Mouse (Mus musculus) megakaryocyte, embryonic 14.5 days (primary cell): Measurements from ENCODE around the gene Atp1b1. TPM values are rescaled to one million over a fixed set of nuclear protein-coding genes. Genes with fewer than 3 reads are reported as not detected.

Experiments
- H3K27me3 ChIP-seq: replicated peaks from 2 replicates; pipeline ENCODE3; 2012; ENCODE audit warnings: inconsistent platforms
- H3K36me3 ChIP-seq: replicated peaks from 2 replicates; pipeline ENCODE3; 2012; ENCODE audit warnings: low read length, inconsistent platforms, mixed read lengths
- H3K4me1 ChIP-seq: 2 replicates; pipeline ENCODE4 v1.6.1; 2012; ENCODE audit warnings: inconsistent platforms
- H3K4me3 ChIP-seq: replicated peaks from 2 replicates; pipeline ENCODE3; 2012; ENCODE audit warnings: moderate library complexity, mild to moderate bottlenecking, inconsistent platforms
- H3K9me3 ChIP-seq: 2 replicates; pipeline ENCODE4 v1.6.1; 2012; ENCODE audit warnings: inconsistent platforms
- FLI1 ChIP-seq: IDR thresholded peaks from 2 replicates; pipeline ENCODE4 v1.6.1; 2012; ENCODE audit warnings: low read length, inconsistent platforms, mixed read lengths
- GATA1 ChIP-seq: IDR thresholded peaks from 3 replicates; pipeline ENCODE4 v1.6.1; 2012; ENCODE audit warnings: mixed read lengths, low read length, inconsistent platforms, borderline replicate concordance
- polyA plus RNA-seq: library from polyadenylated mRNA; stranded (reverse); fragments of >175 nt; gene quantifications from 2 replicates; pipeline ENCODE4 v1.2.3, GENCODE M21; 2012; ENCODE audit warnings: low replicate concordance; ENCODE audit not compliant: insufficient read depth

The Atp1b1 gene
- polyA plus RNA-seq, 1 experiment = 1.8 TPM

- TF ChIP-seq GATA1 (no peak), FLI1 (no peak)
- H3K36me3 ChIP-seq = no peaks in the 10 kb centered on the region
- H3K4me1 ChIP-seq = no peaks in the 10 kb centered on the region
- H3K27me3 ChIP-seq = peaks cover 2% of the 10 kb centered on the region
- H3K9me3 ChIP-seq = no peaks in the 10 kb centered on the region
- no peak overlapping the region for H3K4me3 ChIP-seq
Measured at GRCm38 (mm10) chr1:164483728-164484127, 25.6 kb upstream of the Atp1b1 start.

GRCm38 (mm10) chr1:164482833-164483232 is 24.7 kb upstream of the Atp1b1 start:
- H3K9me3 ChIP-seq = no peaks in the 10 kb centered on the region
- no peak for TF ChIP-seq GATA1
- TF ChIP-seq FLI1 = no peak
- no peak overlapping the region for H3K4me3 ChIP-seq
- no peaks in the 10 kb centered on the region for H3K4me1 ChIP-seq
- no peaks in the 10 kb centered on the region for H3K36me3 ChIP-seq
- peaks cover 2% of the 10 kb centered on the region for H3K27me3 ChIP-seq

- Histone ChIP-seq H3K4me3 (no peak overlapping the region), H3K36me3 (no peaks in the 10 kb centered on the region), H3K27me3 (peaks cover 2% of the 10 kb centered on the region), H3K9me3 (no peaks in the 10 kb centered on the region), H3K4me1 (no peaks in the 10 kb centered on the region)
- TF ChIP-seq FLI1 = no peak
- no peak for TF ChIP-seq GATA1
Measured at GRCm38 (mm10) chr1:164481645-164482354, 23.6 kb upstream of the Atp1b1 start.

- no peaks in the 10 kb centered on the region for H3K4me1 ChIP-seq
- no peaks in the 10 kb centered on the region for H3K36me3 ChIP-seq
- no peak overlapping the region for H3K4me3 ChIP-seq
- no peak for TF ChIP-seq FLI1
- TF ChIP-seq GATA1 = no peak
- no peaks in the 10 kb centered on the region for H3K9me3 ChIP-seq
- H3K27me3 ChIP-seq = peaks cover 2% of the 10 kb centered on the region
Measured at GRCm38 (mm10) chr1:164480755-164481644, 22.8 kb upstream of the Atp1b1 start.

GRCm38 (mm10) chr1:164475895-164476294 is 17.7 kb upstream of the Atp1b1 start:
- Histone ChIP-seq H3K4me3 (no peak overlapping the region), H3K9me3 (no peaks in the 10 kb centered on the region), H3K27me3 (peaks cover 6% of the 10 kb centered on the region), H3K4me1 (no peaks in the 10 kb centered on the region), H3K36me3 (no peaks in the 10 kb centered on the region)
- TF ChIP-seq GATA1 (no peak), FLI1 (no peak)

- no peaks in the 10 kb centered on the region for H3K9me3 ChIP-seq
- peaks cover 8% of the 10 kb centered on the region for H3K27me3 ChIP-seq
- TF ChIP-seq FLI1 (no peak), GATA1 (no peak)
- no peaks in the 10 kb centered on the region for H3K36me3 ChIP-seq
- H3K4me1 ChIP-seq = no peaks in the 10 kb centered on the region
- no peak overlapping the region for H3K4me3 ChIP-seq
Measured at GRCm38 (mm10) chr1:164474778-164475511, 16.8 kb upstream of the Atp1b1 start.

- no peaks in the 10 kb centered on the region for H3K4me1 ChIP-seq
- H3K4me3 ChIP-seq = no peak overlapping the region
- H3K27me3 ChIP-seq = peaks cover 9% of the 10 kb centered on the region
- no peaks in the 10 kb centered on the region for H3K36me3 ChIP-seq
- no peaks in the 10 kb centered on the region for H3K9me3 ChIP-seq
- TF ChIP-seq FLI1 (no peak), GATA1 (no peak)
Measured at GRCm38 (mm10) chr1:164474310-164474709, 16.2 kb upstream of the Atp1b1 start.

GRCm38 (mm10) chr1:164473398-164473797 is 15.2 kb upstream of the Atp1b1 start:
- H3K9me3 ChIP-seq = no peaks in the 10 kb centered on the region
- H3K4me1 ChIP-seq = no peaks in the 10 kb centered on the region
- H3K36me3 ChIP-seq = no peaks in the 10 kb centered on the region
- no peak for TF ChIP-seq GATA1
- no peak for TF ChIP-seq FLI1
- H3K4me3 ChIP-seq = no peak overlapping the region
- peaks cover 12% of the 10 kb centered on the region for H3K27me3 ChIP-seq

GRCm38 (mm10) chr1:164471632-164472031 is 13.5 kb upstream of the Atp1b1 start:
- no peaks in the 10 kb centered on the region for H3K36me3 ChIP-seq
- H3K9me3 ChIP-seq = 0 out of 2 replicates have a peak, but pooled peaks cover 3% of the 10 kb centered on the region
- no peak for TF ChIP-seq GATA1
- no peak for TF ChIP-seq FLI1
- peaks cover 17% of the 10 kb centered on the region for H3K27me3 ChIP-seq
- no peak overlapping the region for H3K4me3 ChIP-seq
- H3K4me1 ChIP-seq = no peaks in the 10 kb centered on the region

- no peaks in the 10 kb centered on the region for H3K4me1 ChIP-seq
- H3K27me3 ChIP-seq = peaks cover 20% of the 10 kb centered on the region
- H3K4me3 ChIP-seq = no peak overlapping the region
- TF ChIP-seq GATA1 (no peak), FLI1 (no peak)
- no peaks in the 10 kb centered on the region for H3K36me3 ChIP-seq
- H3K9me3 ChIP-seq = 0 out of 2 replicates have a peak, but pooled peaks cover 3% of the 10 kb centered on the region
Measured at GRCm38 (mm10) chr1:164470985-164471384, 12.8 kb upstream of the Atp1b1 start.
